Mouse (Mus musculus): Measurements from ENCODE around the gene Slx1b. TPM values are rescaled to one million over a fixed set of nuclear protein-coding genes. Genes with fewer than 3 reads are reported as not detected.
A peak's percentile ranks its signal among the peaks of the same experiment; 100 is the strongest.

The Slx1b gene
- polyA plus RNA-seq, 1 experiment, result 42.9 TPM

GRCm38 (mm10) chr7:126718787-126719337, 23.3 kb upstream of the Slx1b start:
- TF ChIP-seq POLR2A (IDR thresholded peaks at IDR 0.05; ENCODE audit: borderline replicate concordance, extremely low read depth, insufficient read depth, insufficient read length, poor library complexity, severe bottlenecking), result no peak
- peak; percentile 15; the same call in 1 of the 2 replicates for TF ChIP-seq CTCF (IDR thresholded peaks at IDR 0.05; ENCODE audit: borderline replicate concordance, extremely low read depth, insufficient read depth, insufficient read length)
- DNase-seq (ENCODE audit: low read depth), result no peak

GRCm38 (mm10) chr7:126717566-126717965, 22.0 kb upstream of the Slx1b start:
- no peak for TF ChIP-seq CTCF (IDR thresholded peaks at IDR 0.05; ENCODE audit: borderline replicate concordance, extremely low read depth, insufficient read depth, insufficient read length)
- no peak for TF ChIP-seq POLR2A (IDR thresholded peaks at IDR 0.05; ENCODE audit: borderline replicate concordance, extremely low read depth, insufficient read depth, insufficient read length, poor library complexity, severe bottlenecking)

GRCm38 (mm10) chr7:126715679-126716078, 20.1 kb upstream of the Slx1b start:
- TF ChIP-seq CTCF (IDR thresholded peaks at IDR 0.05; ENCODE audit: borderline replicate concordance, extremely low read depth, insufficient read depth, insufficient read length) (no peak), POLR2A (IDR thresholded peaks at IDR 0.05; ENCODE audit: borderline replicate concordance, extremely low read depth, insufficient read depth, insufficient read length, poor library complexity, severe bottlenecking) (no peak)
- DNase-seq (ENCODE audit: low read depth), result no peak

More at GRCm38 (mm10) chr7:126717566-126717965, 22.0 kb upstream of the Slx1b start:
- no peak for DNase-seq (ENCODE audit: low read depth)

GRCm38 (mm10) chr7:126711910-126712309, 16.3 kb upstream of the Slx1b start:
- TF ChIP-seq POLR2A (IDR thresholded peaks at IDR 0.05; ENCODE audit: borderline replicate concordance, extremely low read depth, insufficient read depth, insufficient read length, poor library complexity, severe bottlenecking) (no peak), CTCF (IDR thresholded peaks at IDR 0.05; ENCODE audit: borderline replicate concordance, extremely low read depth, insufficient read depth, insufficient read length) (no peak)

GRCm38 (mm10) chr7:126710266-126710665, 14.7 kb upstream of the Slx1b start:
- TF ChIP-seq POLR2A (IDR thresholded peaks at IDR 0.05; ENCODE audit: borderline replicate concordance, extremely low read depth, insufficient read depth, insufficient read length, poor library complexity, severe bottlenecking), result no peak
- no peak for TF ChIP-seq CTCF (IDR thresholded peaks at IDR 0.05; ENCODE audit: borderline replicate concordance, extremely low read depth, insufficient read depth, insufficient read length)

More at GRCm38 (mm10) chr7:126711910-126712309, 16.3 kb upstream of the Slx1b start:
- no peak for DNase-seq (ENCODE audit: low read depth)

GRCm38 (mm10) chr7:126708175-126708952, 12.8 kb upstream of the Slx1b start:
- no peak for TF ChIP-seq POLR2A (IDR thresholded peaks at IDR 0.05; ENCODE audit: borderline replicate concordance, extremely low read depth, insufficient read depth, insufficient read length, poor library complexity, severe bottlenecking)
- no peak for DNase-seq (ENCODE audit: low read depth)

More at GRCm38 (mm10) chr7:126710266-126710665, 14.7 kb upstream of the Slx1b start:
- no peak for DNase-seq (ENCODE audit: low read depth)

- no peak for DNase-seq (ENCODE audit: low read depth)
- no peak for TF ChIP-seq CTCF (IDR thresholded peaks at IDR 0.05; ENCODE audit: borderline replicate concordance, extremely low read depth, insufficient read depth, insufficient read length)
- no peak for TF ChIP-seq POLR2A (IDR thresholded peaks at IDR 0.05; ENCODE audit: borderline replicate concordance, extremely low read depth, insufficient read depth, insufficient read length, poor library complexity, severe bottlenecking)
Observed at GRCm38 (mm10) chr7:126707442-126708174, 12.0 kb upstream of the Slx1b start, which contains the start of gene Coro1a. TSS of gene Coro1a (minus strand) at chr7:126707787.

GRCm38 (mm10) chr7:126704121-126704980, 8.8 kb upstream of the Slx1b start:
- DNase-seq (ENCODE audit: low read depth), result peak; percentile 91
- TF ChIP-seq POLR2A (IDR thresholded peaks at IDR 0.05; ENCODE audit: borderline replicate concordance, extremely low read depth, insufficient read depth, insufficient read length, poor library complexity, severe bottlenecking) (peak; percentile 73; the same call in 1 of the 2 replicates), CTCF (IDR thresholded peaks at IDR 0.05; ENCODE audit: borderline replicate concordance, extremely low read depth, insufficient read depth, insufficient read length) (no peak)

GRCm38 (mm10) chr7:126703757-126704077, 8.1 kb upstream of the Slx1b start:
- no peak for TF ChIP-seq CTCF (IDR thresholded peaks at IDR 0.05; ENCODE audit: borderline replicate concordance, extremely low read depth, insufficient read depth, insufficient read length)
- no peak for TF ChIP-seq POLR2A (IDR thresholded peaks at IDR 0.05; ENCODE audit: borderline replicate concordance, extremely low read depth, insufficient read depth, insufficient read length, poor library complexity, severe bottlenecking)
- DNase-seq (ENCODE audit: low read depth), result peak; percentile 46

- no peak for DNase-seq (ENCODE audit: low read depth)
- no peak for TF ChIP-seq POLR2A (IDR thresholded peaks at IDR 0.05; ENCODE audit: borderline replicate concordance, extremely low read depth, insufficient read depth, insufficient read length, poor library complexity, severe bottlenecking)
- TF ChIP-seq CTCF (IDR thresholded peaks at IDR 0.05; ENCODE audit: borderline replicate concordance, extremely low read depth, insufficient read depth, insufficient read length), result no peak
Observed at GRCm38 (mm10) chr7:126702861-126703756, 7.5 kb upstream of the Slx1b start.
